Mouse (Mus musculus): ENCODE measurements around the gene Pafah1b3.

Gene Pafah1b3

GRCm38 (mm10) chr7:25269029-25269428 lies 28.8 kb downstream of the Pafah1b3 start:
- WGBS, result 22% methylated on average over 4 of the region's 4 CpGs

GRCm38 (mm10) chr7:25268588-25268987 lies 29.2 kb downstream of the Pafah1b3 start:
- under 1% methylated on average over 7 of the region's 7 CpGs for WGBS

GRCm38 (mm10) chr7:25267751-25268463 lies 29.9 kb downstream of the Pafah1b3 start:
- WGBS, result under 1% methylated on average over 33 of the region's 33 CpGs

GRCm38 (mm10) chr7:25267301-25267750 lies 30.5 kb downstream of the Pafah1b3 start, which contains the start of gene Cic:
TSS of gene Cic (plus strand) at chr7:25267704.
- under 1% methylated on average over 29 of the region's 29 CpGs for WGBS

GRCm38 (mm10) chr7:25266180-25266962 lies 31.4 kb downstream of the Pafah1b3 start:
- 92% methylated on average over 8 of the region's 8 CpGs for WGBS

GRCm38 (mm10) chr7:25265743-25266142 lies 32.0 kb downstream of the Pafah1b3 start:
- WGBS, result 83% methylated on average over 5 of the region's 5 CpGs

- 69% methylated on average over 17 of the region's 17 CpGs for WGBS
These were observed 33.6 kb downstream of the Pafah1b3 start for GRCm38 (mm10) chr7:25263968-25264870.

- WGBS, result 86% methylated on average over 1 of the region's 1 CpGs
These were observed 35.9 kb downstream of the Pafah1b3 start for GRCm38 (mm10) chr7:25261896-25262295.

GRCm38 (mm10) chr7:25251822-25252221 lies 46.0 kb downstream of the Pafah1b3 start:
- WGBS, result 5% methylated on average over 8 of the region's 8 CpGs

GRCm38 (mm10) chr7:25251071-25251791 lies 46.6 kb downstream of the Pafah1b3 start:
- WGBS, result under 1% methylated on average over 22 of the region's 22 CpGs

GRCm38 (mm10) chr7:25250141-25250972 lies 47.4 kb downstream of the Pafah1b3 start, which contains the start of gene Erf:
TSS of gene Erf (minus strand) at chr7:25250761.
- under 1% methylated on average over 74 of the region's 81 CpGs for WGBS

- WGBS, result under 1% methylated on average over 57 of the region's 73 CpGs
These were observed 48.3 kb downstream of the Pafah1b3 start for GRCm38 (mm10) chr7:25249314-25250140.

GRCm38 (mm10) chr7:25248846-25249313 lies 48.9 kb downstream of the Pafah1b3 start:
- WGBS, result under 1% methylated on average over 25 of the region's 25 CpGs

- under 1% methylated on average over 18 of the region's 18 CpGs for WGBS
These were observed 49.7 kb downstream of the Pafah1b3 start for GRCm38 (mm10) chr7:25248018-25248647.

- WGBS, result 3% methylated on average over 3 of the region's 3 CpGs
These were observed 50.3 kb downstream of the Pafah1b3 start for GRCm38 (mm10) chr7:25247498-25247897.

GRCm38 (mm10) chr7:25246759-25247137 lies 51.0 kb downstream of the Pafah1b3 start:
- WGBS, result 2% methylated on average over 4 of the region's 4 CpGs

- WGBS, result 16% methylated on average over 20 of the region's 20 CpGs
These were observed 51.6 kb downstream of the Pafah1b3 start for GRCm38 (mm10) chr7:25246079-25246758.
